Mouse (Mus musculus) thymus, adult 2 months (tissue): ENCODE measurements at regions not wholly inside any gene's neighbourhood (a gene's known extent, or its start where the extent isn't known, plus 50 kb on each side); places are given as distances from the start of the nearest gene placed in this dataset.
"Not testable (repeated sequence)": the region's sequence is repeated elsewhere in the genome, so short reads cannot be mapped to it uniquely, and the experiment has no call there.

ENCODE experiments used
- DNase-seq: peaks from one replicate; pipeline ENCODE4 v3.0.0; 2021
- H3K27ac ChIP-seq: fragments of 200-500 bp; 2 replicates; pipeline ENCODE4 v1.5.1; 2012; ENCODE audit warnings: low read length, control low read depth; ENCODE audit not compliant: control insufficient read depth, insufficient read depth
- H3K27me3 ChIP-seq: fragments of 200-500 bp; 2 replicates; pipeline ENCODE4 v1.6.1; 2012; ENCODE audit warnings: mild to moderate bottlenecking, low read length, moderate library complexity, mixed read lengths; ENCODE audit not compliant: control insufficient read depth, insufficient read depth
- H3K36me3 ChIP-seq: fragments of 200-500 bp; 2 replicates; pipeline ENCODE4 v1.6.1; 2012; ENCODE audit warnings: mild to moderate bottlenecking, low read length, moderate library complexity; ENCODE audit not compliant: control insufficient read depth, insufficient read depth
- H3K4me1 ChIP-seq: fragments of 200-500 bp; replicated peaks from 2 replicates; pipeline ENCODE4 v1.6.1; 2012; ENCODE audit warnings: low read length; ENCODE audit not compliant: control insufficient read depth, insufficient read depth
- H3K4me3 ChIP-seq: fragments of 200-500 bp; 2 replicates; pipeline ENCODE4 v1.5.1; 2012; ENCODE audit warnings: mild to moderate bottlenecking, low read length, control low read depth, moderate library complexity; ENCODE audit not compliant: control insufficient read depth, insufficient read depth
- CTCF ChIP-seq: fragments of 200-500 bp; IDR thresholded peaks from 2 replicates; pipeline ENCODE4 v1.5.1; 2012; ENCODE audit warnings: mild to moderate bottlenecking, control low read depth, low read length, moderate library complexity, borderline replicate concordance; ENCODE audit not compliant: control insufficient read depth, poor library complexity, insufficient read depth; ENCODE audit errors: extremely low read depth
- POLR2A ChIP-seq: fragments of 200-500 bp; IDR thresholded peaks from 2 replicates; pipeline ENCODE4 v1.6.1; 2012; ENCODE audit warnings: mild to moderate bottlenecking, low read length, control low read depth, moderate library complexity; ENCODE audit not compliant: control insufficient read depth, poor library complexity, insufficient read depth; ENCODE audit errors: extremely low read depth
- WGBS: fragments of 180-500 bp; shearing (Covaris S2); methylation state at CpG from one replicate; pipeline ENCODE4 v1.1.7; 2018; 5-methylcytosine and 5-hydroxymethylcytosine counted together

GRCm38 (mm10) chr3:40368421-40368820, 162.7 kb upstream of the Intu start:
- WGBS = 87% methylated on average over 4 of the region's 4 CpGs
- no peak overlapping the region for H3K4me3 ChIP-seq
- H3K36me3 ChIP-seq = no peaks in the 10 kb centered on the region
- H3K27ac ChIP-seq = no peak overlapping the region
- DNase-seq = no peak
- no peaks in the 10 kb centered on the region for H3K4me1 ChIP-seq
- TF ChIP-seq POLR2A (no peak), CTCF (no peak)
- no peaks in the 10 kb centered on the region for H3K27me3 ChIP-seq

- WGBS = 69% methylated on average over 7 of the region's 7 CpGs
- H3K36me3 ChIP-seq = no peaks in the 10 kb centered on the region
- no peaks in the 10 kb centered on the region for H3K4me1 ChIP-seq
- H3K4me3 ChIP-seq = no peak overlapping the region
- no peak overlapping the region for H3K27ac ChIP-seq
- H3K27me3 ChIP-seq = no peaks in the 10 kb centered on the region
- DNase-seq = no peak
- TF ChIP-seq POLR2A (no peak), CTCF (no peak)
Measured at GRCm38 (mm10) chr3:40371411-40371810, 159.7 kb upstream of the Intu start.

GRCm38 (mm10) chr3:40376220-40376619, 154.9 kb upstream of the Intu start:
- not testable (repeated sequence) for H3K4me1 ChIP-seq, H3K4me3 ChIP-seq, H3K27me3 ChIP-seq, H3K27ac ChIP-seq, DNase-seq, H3K36me3 ChIP-seq

- no peak for TF ChIP-seq POLR2A
- no peak for TF ChIP-seq CTCF
- 85% methylated on average over 7 of the region's 7 CpGs for WGBS
- DNase-seq = no peak
Measured at GRCm38 (mm10) chr3:40377416-40377815, 153.7 kb upstream of the Intu start.

DNA sequence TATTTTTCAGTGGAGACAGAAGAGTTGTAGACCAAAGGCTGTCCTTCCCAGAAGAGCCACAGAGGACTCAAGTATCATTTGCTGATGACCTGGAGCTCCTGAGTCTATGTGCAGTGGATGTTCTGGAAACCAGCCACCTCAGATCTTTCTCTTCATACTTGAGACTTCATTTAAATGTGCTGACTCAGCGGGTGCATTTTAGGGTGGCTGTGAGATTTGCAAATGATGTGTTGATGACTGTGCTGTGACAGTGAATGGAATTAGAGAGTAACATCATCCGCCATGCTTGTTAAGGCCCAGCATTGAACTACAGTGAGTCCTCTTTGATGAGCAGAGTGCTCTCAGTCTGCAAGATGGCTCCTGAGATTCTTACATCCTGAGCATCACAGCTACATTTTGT, 152.0 kb upstream of the Intu start:
- DNase-seq = no peak
- TF ChIP-seq POLR2A (no peak), CTCF (no peak)
- no peaks in the 10 kb centered on the region for H3K27me3 ChIP-seq
- no peak overlapping the region for H3K27ac ChIP-seq
- 91% methylated on average over 2 of the region's 2 CpGs for WGBS
- no peaks in the 10 kb centered on the region for H3K36me3 ChIP-seq
- H3K4me3 ChIP-seq = no peak overlapping the region
- no peaks in the 10 kb centered on the region for H3K4me1 ChIP-seq

More at GRCm38 (mm10) chr3:40377416-40377815, 153.7 kb upstream of the Intu start:
- no peaks in the 10 kb centered on the region for H3K4me1 ChIP-seq
- H3K4me3 ChIP-seq = no peak overlapping the region
- no peaks in the 10 kb centered on the region for H3K27me3 ChIP-seq
- H3K27ac ChIP-seq = no peak overlapping the region
- no peaks in the 10 kb centered on the region for H3K36me3 ChIP-seq

GRCm38 (mm10) chr3:40391631-40392030, 139.5 kb upstream of the Intu start:
- H3K27ac ChIP-seq = no peak overlapping the region
- 47% methylated on average over 6 of the region's 6 CpGs for WGBS
- H3K4me3 ChIP-seq = no peak overlapping the region
- no peaks in the 10 kb centered on the region for H3K36me3 ChIP-seq
- no peaks in the 10 kb centered on the region for H3K27me3 ChIP-seq
- no peak for TF ChIP-seq CTCF
- TF ChIP-seq POLR2A = no peak
- H3K4me1 ChIP-seq = no peaks in the 10 kb centered on the region
- DNase-seq = peak; percentile 3

DNA sequence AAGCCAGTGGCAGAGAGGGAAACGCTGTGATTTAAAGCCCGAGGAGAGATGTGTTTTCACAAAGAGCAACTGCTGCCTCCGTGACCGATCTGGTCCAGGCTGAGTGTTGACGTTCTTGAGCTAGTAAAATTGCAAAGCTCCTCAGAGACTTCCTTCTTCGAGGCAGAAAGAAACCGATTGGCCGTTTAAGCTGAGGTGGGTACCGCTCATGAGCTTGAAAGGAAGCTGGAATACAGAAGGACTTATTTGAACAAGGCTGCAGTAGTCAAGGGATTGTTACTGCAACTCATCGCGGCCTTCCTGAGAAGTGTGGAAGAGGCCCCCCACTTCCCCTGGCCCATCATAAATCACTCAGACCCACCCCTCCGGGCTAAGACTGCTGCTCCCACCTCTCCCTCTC, 132.9 kb upstream of the Intu start:
- no peak for TF ChIP-seq POLR2A
- no peak for TF ChIP-seq CTCF
- no peaks in the 10 kb centered on the region for H3K27me3 ChIP-seq
- no peak overlapping the region for H3K27ac ChIP-seq
- no peaks in the 10 kb centered on the region for H3K4me1 ChIP-seq
- WGBS = 16% methylated on average over 12 of the region's 12 CpGs
- no peaks in the 10 kb centered on the region for H3K36me3 ChIP-seq
- no peak for DNase-seq
- no peak overlapping the region for H3K4me3 ChIP-seq
